Mouse (Mus musculus) layer of hippocampus, adult 9-10 months (tissue): ENCODE data around the gene Ier3.

Source experiments
- DNase-seq: peaks from one replicate; pipeline ENCODE4 v3.0.0; 2022; ENCODE audit warnings: low spot score

The Ier3 gene

DNA sequence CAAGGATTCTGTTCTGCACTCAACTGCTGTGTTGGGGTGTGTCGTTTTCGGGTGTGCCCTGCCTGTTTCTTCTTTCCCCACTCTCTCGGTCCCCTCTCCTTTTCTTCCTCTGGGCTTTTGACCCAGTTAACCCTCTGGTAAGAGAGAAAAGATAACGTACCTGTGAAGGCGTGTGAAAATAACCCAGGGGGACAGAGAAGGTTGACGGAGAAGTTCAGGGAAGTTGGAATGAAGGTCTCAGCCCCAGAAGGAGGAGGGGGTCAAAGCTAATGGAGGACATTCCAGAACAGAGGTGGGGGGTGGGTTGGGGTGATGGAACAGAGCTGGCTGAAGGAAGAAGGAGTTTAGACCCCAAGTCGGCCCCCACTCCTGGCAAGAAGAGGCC is 47.5 kb downstream of the Ier3 start:
- no peak for DNase-seq

DNA sequence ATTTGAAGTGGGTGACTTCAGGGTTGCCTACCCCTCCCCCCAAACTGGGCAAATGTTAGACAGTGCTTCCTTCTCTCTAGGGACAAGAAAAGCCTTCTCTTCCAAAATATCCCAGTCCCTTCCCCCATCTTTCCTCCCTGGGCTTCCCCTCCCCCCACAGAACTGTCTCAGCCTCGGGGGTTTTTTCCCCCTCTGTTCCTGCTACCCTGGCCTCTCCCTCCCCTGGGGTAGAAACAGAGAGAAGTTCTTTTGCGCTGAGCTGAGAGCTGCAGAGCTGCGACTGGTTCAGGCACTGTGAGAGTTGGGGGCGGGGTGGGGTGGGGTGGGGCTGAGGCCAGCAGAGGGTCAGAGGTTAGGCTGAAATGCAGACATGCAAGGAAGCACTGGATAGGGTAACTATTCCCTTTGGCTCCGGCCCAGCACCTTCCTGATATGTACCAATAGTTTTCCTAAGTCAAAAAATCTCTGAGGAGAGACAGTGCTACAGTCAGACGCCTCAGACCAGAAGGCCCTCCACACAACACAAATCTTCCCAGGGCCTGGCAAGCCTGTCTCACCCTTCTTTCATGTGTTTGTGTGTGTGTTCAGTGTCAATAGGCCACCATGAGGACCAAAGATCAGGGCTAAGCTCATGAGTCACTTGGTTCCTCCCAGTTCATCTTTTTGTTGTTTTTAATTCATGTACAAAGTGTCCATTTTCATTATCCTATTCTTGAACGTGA is 48.0 kb downstream of the Ier3 start:
- DNase-seq = no peak

DNA sequence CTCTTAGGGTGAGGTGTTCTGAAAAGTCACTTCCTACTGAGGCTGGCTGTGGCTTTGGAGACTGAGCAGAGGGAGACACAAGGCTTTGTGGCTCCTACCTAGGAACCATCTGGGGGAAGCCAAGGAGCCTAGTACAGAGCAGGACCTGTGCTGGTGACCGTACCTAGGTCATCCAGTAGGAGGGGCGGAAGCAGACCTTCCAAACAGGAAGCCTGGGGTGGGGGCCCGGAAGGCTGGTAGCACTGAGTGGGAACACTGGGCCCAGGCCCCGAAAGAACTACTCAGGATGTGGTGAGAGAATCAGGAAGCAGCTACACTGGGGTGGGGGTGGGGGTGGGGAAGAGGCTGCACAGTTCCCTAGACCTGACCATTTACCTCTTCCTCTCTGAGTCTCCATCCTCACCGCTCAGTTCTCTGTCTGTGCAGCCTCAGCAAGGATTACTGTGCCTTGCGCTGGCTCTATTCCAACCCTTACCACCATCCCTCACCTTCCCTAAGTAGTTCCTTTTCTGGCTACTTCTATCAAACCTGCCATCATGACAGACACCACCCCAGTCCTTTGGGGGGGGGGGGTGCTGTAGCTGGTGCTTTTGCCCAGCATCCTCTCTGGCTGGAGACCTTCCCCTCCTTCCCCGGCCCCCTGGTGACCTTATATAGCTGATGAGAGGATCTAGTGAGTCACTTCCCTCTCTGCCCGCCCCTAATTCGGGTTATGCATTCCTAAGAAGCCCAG is 48.8 kb downstream of the Ier3 start:
- DNase-seq = no peak

DNA sequence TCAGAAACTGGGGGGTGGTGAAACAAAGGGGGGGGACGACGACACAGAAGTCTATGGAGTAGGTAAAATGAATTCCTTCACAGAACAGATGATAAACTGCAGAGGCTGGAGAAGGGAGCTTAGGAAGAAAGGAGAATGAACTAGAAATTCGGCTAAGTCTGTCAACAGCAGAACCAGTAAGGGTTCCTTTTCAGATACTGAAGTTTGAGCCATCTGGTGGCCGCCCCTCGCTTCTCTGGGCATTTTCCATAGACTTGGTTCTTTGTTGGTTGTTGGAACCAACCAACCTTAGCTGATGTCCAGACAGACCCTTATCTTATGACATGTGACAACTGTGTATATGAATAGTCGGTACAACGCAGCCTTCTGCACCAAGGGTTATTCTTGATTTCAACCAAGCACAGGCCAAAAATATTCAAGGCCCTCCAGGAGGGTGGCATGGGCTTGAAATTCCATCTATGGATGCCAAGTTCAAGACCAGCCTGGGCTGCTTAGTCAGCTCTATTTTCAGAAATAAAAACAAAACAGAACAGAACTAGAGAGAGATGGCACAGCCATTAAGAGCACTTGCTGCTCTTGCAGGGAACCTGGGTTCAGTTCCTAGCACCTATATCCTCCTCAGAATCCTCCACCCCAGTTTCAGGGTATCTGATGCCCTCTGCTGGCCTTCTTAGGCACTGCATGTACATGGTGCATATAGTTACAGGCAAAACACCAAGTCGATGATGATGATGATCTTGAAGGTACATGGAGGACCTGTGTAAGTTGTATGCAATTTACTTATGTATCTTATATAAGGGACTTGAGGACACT is 49.6 kb downstream of the Ier3 start:
- DNase-seq = no peak
